Mouse (Mus musculus) urinary bladder, postnatal 10 days (tissue): ENCODE results near the gene Mcrip2.

Experiments used
- DNase-seq: peaks from one replicate; pipeline ENCODE4 v3.0.0; 2022; ENCODE audit warnings: low spot score

Mcrip2 gene

DNA sequence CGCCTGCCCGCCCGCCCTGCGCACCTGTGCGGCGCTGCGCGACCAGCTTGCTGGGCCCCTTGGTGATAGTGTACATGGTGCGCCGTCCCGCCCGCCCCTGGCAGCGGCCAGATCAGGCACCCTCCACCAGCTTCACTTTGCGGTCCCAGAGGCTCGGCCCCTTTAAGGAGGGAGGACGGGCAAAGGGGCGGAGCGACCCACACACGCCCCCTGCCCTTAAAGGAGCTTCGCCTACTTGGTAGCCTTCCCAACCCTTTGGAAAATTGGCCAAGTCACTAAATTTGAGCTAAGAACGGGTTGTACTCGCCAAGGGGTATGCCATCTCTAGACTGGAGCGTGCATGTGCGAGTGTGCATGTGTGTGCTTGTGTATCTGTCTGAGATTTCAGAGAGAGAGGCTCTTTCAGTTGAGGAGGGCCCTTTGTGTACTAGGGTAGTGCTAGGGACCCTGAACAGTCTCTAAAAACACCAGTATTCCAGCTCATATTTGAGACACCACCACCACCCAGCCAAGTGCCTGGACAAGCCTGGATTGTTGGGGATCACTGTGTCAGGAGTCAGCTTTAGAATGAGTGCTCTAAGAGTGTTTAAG lies at the start of gene Mcrip2:
TSS of gene Mcrip2 (minus strand) at position 164 of the 591 bp plus-strand sequence.
- no peak for DNase-seq

DNA sequence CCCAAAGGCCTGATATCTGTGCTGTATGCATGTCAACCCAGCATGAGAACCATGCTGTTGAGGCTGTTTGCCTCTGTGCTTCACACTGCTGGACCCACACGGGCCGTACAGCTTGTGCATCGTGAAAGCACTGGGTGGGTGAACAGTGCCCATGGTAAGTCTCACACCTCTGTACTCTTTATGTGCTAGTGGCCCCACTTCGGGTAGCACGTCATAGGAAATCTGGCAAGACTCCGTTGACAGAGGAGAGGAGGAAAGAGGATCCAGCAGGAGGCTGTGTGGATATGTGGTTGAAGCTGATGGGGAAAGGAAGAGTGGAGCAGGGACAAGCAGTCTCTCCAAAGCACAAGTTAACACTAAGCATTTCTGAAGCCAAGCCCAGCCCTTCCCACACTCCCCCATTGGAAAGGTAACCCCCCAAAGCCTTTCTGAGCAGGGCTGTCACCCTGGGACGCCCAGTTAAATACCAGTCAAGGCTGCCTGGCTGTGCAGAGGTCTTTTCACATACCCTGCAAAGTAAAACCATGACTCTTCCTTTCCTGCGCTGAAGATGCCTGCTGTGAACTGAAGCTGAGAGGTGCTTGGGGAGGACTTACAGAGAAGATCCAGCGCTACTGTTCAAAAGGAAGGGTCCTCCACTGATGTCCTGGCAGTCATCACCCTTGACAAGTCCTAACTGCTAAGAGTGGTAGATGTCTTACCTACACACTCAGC lies 49.6 kb upstream of the Mcrip2 start:
- DNase-seq = no peak

DNA sequence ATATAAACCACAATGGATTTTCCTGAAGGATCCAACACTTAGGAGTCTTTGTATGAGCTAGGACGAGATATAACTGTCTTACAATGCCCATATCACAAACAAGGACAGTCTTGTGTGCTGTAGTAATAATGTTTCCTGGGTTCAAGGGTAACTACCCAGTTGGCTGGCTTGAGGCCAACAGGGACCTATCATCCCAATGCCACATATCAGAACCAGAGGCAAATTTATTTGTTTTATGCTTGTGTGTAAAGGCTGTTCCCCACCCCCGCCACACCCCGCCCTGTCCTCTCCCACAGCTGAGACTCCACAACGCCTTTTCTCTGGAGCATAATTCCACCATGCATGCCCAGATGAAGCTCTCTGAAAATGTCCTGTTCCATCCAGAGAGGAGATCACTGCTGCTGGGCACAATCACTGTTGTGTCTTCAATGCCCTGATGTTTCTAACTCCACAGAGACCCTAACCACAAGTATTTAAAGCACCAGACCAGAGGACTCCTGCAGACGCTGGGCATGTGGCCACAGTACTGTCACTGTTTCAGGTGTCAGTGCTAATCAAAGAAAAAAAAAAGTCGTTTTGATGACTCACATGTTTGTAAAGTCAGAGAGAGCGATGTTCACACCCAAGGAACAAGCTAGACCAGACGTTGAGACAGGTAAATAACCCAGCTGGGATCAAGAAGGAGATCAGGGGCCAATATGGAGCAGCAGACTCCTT lies 48.5 kb upstream of the Mcrip2 start:
- no peak for DNase-seq

GRCm38 (mm10) chr17:25914295-25914694 lies 45.7 kb upstream of the Mcrip2 start:
- no peak for DNase-seq

- DNase-seq = no peak
Observed at GRCm38 (mm10) chr17:25913877-25914275, 45.3 kb upstream of the Mcrip2 start.

DNA sequence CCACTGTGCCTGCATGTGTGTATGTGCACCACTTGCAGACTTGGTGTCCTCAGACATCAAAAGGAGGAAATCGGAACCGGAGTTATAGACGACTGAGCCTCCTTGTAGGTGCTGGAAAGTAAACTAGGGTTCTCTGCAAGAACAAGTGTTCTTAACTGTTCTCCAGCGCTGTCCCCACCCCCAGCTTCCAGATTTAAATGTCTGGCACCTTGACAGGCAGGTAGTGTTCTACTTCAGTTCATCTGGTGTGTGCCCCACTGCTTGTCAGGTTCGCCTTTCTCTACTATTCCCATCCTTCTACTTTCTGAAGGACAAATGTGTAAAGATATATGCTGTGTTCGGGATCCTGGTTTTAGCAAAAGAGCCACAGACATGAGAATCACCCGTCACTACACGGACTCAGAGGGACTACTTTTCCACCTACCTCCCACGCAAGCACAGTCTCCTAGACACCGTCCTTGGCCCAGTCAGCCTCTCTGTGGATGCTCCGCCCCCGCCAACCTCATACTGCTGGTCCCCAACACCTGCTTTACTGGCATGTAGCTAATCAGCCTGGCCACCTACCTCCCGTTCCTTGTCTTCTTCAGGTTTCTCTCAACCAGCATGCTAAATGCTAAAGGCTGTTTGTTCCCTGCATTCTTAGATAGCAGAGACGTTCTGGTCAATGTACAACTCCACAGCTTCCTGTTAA lies 44.8 kb upstream of the Mcrip2 start:
- no peak for DNase-seq

- no peak for DNase-seq
Observed at GRCm38 (mm10) chr17:25911816-25912215, 43.3 kb upstream of the Mcrip2 start.

DNA sequence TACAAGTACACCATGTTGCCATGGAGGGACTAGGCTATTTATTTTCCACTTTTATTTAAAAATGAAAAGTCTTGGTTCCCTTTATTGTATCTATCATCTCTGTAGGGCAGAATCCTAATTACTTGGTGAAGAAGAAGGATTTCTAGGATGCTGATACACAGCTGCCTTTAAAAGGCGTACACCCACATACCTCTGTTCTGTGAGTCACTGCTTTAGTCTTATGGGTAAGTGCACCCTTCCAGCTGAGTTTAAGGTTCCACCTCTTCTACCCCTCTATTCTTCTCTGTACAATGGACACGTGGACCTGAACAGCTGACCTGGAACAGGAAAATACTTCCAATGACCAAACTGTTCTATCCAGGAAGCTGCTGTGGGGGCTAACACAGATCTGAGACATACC lies 39.1 kb upstream of the Mcrip2 start:
- no peak for DNase-seq

DNA sequence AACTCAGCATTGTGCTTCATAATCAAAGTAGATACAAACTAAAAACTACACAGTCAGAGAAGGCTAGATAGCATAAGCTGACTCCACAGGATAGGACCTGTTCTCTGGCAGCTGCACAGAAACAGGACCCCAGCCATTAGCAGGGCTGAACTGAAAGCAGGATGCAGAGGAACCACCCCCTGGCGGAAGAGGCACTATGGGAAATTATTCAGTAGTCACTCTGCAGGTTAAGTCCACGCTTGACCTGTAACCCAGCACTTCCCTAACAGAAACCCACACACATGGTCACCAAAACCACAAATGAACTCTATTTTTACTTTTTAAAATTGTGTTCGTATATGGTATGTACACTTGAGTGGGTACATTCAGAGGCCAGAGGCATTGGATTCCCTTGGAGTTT lies 34.5 kb upstream of the Mcrip2 start:
- no peak for DNase-seq

DNA sequence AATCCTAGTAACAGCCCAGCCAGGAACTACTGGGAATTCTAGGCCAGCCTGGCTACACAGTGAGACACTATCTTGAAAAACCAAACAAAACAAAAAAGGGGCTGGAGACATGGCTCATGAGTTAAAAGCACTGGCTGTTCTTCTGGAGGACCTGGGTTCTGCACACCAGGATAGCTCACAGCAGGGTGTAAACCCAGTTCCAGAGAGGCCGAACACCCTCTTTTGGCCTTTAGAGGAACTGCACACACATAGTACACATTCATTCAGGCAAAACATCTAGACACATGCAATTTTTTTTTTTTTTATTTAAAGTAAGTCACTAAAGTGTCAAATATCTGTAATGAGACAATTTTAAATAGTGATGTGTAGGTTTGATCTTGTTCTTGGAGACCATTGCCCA lies 31.6 kb upstream of the Mcrip2 start:
- no peak for DNase-seq

DNA sequence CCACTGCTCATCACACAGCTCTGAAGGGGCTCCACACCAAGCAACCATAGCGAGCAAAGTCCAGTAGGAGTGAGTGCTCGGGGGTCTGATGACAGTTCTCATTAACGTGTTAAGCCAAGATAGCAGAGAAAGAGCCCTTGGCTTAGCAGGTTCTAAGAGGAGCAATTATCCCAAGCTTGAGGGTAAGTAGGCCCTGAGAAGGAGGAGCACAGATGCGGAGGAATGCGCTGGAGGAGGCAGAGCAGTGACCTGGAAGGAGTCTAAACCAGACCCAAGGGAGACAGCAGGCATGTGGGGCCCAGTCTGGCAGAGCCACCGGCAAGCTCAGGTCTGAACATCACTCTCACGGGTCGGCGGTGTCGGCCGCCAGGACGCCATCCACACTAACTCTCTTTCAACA lies 27.3 kb upstream of the Mcrip2 start:
- DNase-seq = no peak

GRCm38 (mm10) chr17:25895415-25895814 lies 26.9 kb upstream of the Mcrip2 start:
- no peak for DNase-seq

GRCm38 (mm10) chr17:25893975-25894617 lies 25.5 kb upstream of the Mcrip2 start:
- DNase-seq = no peak

DNA sequence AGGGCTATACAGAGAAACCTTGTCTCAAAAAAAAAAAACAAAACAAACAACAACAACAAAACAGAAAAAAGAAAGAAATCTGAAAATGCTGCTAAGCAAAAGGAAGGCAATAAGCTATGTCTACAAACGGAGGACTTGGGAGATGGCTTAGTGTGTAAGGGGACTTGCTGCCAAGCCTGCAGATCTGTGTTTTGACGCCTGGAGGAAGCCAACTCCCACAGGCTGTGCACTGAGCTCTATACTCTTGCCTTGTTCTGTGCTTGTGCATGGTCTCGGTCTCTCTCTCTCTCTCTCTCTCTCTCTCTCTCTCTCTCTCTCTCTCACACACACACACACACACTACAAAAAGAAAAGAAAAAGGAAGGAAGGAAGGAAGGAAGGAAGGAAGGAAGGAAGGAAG lies 20.3 kb upstream of the Mcrip2 start:
- DNase-seq = no peak

GRCm38 (mm10) chr17:25887467-25887866 lies 18.9 kb upstream of the Mcrip2 start:
- no peak for DNase-seq

DNA sequence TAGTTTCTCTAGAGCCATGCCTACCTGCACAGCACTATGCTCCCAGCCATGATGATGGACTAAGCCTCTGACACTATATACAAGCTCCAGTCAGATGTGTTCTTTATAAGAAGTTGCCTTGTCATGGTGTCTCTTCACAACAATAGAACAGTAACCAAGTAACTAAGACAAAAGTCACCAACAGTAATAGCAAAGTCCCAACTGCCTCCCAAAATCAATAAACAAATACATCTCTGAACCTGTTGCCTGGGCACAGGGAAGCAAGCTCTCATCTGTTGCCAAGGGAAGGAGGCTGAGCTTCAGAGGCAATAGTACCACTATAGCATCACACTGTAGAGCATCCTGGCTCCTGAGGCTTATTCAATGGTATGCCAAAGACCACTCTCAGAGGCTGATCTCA lies 18.2 kb upstream of the Mcrip2 start:
- DNase-seq = no peak

GRCm38 (mm10) chr17:25885636-25886035 lies 17.1 kb upstream of the Mcrip2 start:
- DNase-seq = no peak

GRCm38 (mm10) chr17:25883824-25884223 lies 15.3 kb upstream of the Mcrip2 start:
- DNase-seq = no peak

GRCm38 (mm10) chr17:25883268-25883667 lies 14.7 kb upstream of the Mcrip2 start:
- DNase-seq = no peak

DNA sequence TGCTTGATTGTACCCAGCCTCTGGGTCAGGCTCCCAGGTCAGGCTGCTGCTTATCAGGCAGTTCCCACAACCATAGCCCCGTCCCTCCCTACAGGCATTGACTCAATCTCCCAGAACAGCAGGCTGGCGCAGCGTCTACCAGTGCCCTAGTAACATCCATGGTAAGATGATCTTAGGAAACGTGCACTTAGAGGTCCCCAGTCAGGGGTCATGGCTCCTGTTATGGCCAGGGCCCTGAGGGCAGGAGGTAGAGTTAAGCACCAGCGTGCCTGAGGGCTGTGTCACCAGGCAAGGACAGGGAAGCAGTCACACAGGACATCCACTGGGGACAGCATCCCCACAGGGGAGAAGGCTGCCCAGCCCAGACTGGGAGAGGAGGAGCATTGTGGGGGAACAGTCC lies 13.7 kb upstream of the Mcrip2 start:
- no peak for DNase-seq

GRCm38 (mm10) chr17:25881691-25882090 lies 13.1 kb upstream of the Mcrip2 start:
- DNase-seq = no peak

DNA sequence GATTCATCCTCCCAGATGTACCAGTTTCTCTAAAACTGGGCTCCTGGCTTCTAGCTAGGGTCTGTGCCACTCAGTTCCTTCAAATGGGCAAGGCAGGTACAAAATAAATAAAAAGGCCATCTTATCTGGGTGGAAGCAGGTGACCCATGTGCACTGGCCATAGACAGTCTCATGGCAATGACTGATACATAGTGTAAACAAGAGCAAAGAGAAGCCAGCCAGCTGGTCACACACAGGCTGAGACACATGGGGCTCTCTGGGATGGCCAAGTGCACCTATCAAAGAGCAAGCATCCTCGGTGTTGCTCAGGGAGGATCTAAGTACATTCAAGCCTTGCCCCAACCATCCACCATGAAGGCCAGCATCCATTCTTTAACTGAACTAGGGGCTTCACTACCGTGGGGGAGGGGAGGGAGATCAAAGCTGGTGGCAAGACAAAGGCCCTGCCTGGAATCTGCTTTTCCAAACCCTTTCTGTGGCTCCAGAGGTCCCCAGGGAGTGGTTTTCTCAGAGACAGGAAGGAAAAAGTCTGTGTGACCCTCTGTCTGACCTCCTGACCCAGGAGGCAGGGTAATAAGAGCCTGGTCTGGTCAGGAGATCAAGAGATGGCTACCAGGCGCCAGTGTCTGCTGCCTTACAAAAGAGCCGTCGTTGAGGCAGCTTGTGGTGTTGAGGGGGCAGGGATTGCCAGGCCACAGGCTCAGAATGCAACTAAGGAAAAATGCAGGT lies 12.5 kb upstream of the Mcrip2 start:
- no peak for DNase-seq
